Mouse (Mus musculus) heart, postnatal 0 days (tissue): Measurements from ENCODE around the gene Trim67. TPM values are rescaled to one million over a fixed set of nuclear protein-coding genes. Genes with fewer than 3 reads are reported as not detected.

Experiments used
- ATAC-seq: fragments of 200-750 bp; cut with Nextera tagmentation; 2 replicates; pipeline ENCODE4 v1.8.0; 2017; ENCODE audit warnings: low read depth, moderate number of reproducible peaks, moderate library complexity; ENCODE audit not compliant: insufficient read depth
- DNase-seq: peaks from one replicate; pipeline ENCODE4 v3.0.0-alpha.2; 2016; ENCODE audit warnings: low spot score
- H3K27ac ChIP-seq: fragments of 300-500 bp; sonication (generic); 2 replicates; pipeline ENCODE4 v1.5.1; 2014; ENCODE audit warnings: low read depth, mild to moderate bottlenecking
- H3K27me3 ChIP-seq: fragments of 300-500 bp; sonication (generic); 2 replicates; pipeline ENCODE4 v1.6.1; 2014; ENCODE audit warnings: low read length, mixed read lengths; ENCODE audit not compliant: control insufficient read depth, insufficient read depth
- H3K36me3 ChIP-seq: fragments of 300-500 bp; sonication (generic); replicated peaks from 2 replicates; pipeline ENCODE4 v1.6.1; 2014; ENCODE audit warnings: low read length, mixed read lengths; ENCODE audit not compliant: control insufficient read depth, insufficient read depth
- H3K4me1 ChIP-seq: fragments of 300-500 bp; sonication (generic); 2 replicates; pipeline ENCODE4 v1.6.1; 2014; ENCODE audit warnings: antibody characterized with exemption; ENCODE audit not compliant: control insufficient read depth, insufficient read depth
- H3K4me2 ChIP-seq: fragments of 300-500 bp; sonication (generic); 2 replicates; pipeline ENCODE4 v1.6.1; 2014; ENCODE audit warnings: low read depth, mild to moderate bottlenecking, low read length, moderate library complexity
- H3K4me3 ChIP-seq: fragments of 300-500 bp; sonication (generic); 2 replicates; pipeline ENCODE4 v1.5.1; 2014; ENCODE audit warnings: low read depth, low read length
- H3K9ac ChIP-seq: fragments of 300-500 bp; sonication (generic); replicated peaks from 2 replicates; pipeline ENCODE4 v1.6.1; 2014; ENCODE audit warnings: low read depth, low read length, mixed read lengths
- H3K9me3 ChIP-seq: fragments of 300-500 bp; sonication (generic); replicated peaks from 2 replicates; pipeline ENCODE4 v1.6.1; 2016; ENCODE audit warnings: low read length; ENCODE audit not compliant: control insufficient read depth
- CTCF ChIP-seq: IDR thresholded peaks from 2 replicates; pipeline ENCODE4 v1.5.1; 2016; ENCODE audit warnings: antibody characterized with exemption, control low read depth, low read depth
- EP300 ChIP-seq: IDR thresholded peaks from 2 replicates; pipeline ENCODE4 v1.6.1; 2016; ENCODE audit warnings: antibody characterized with exemption, low read depth
- WGBS: fragments of 180-500 bp; shearing (Covaris S2); extraction: QIAGEN DNeasy Blood & Tissue Kit; methylation state at CpG from one replicate; pipeline ENCODE4 v1.1.7; 2014; 5-methylcytosine and 5-hydroxymethylcytosine counted together
- polyA plus RNA-seq: library from polyadenylated mRNA; unstranded; fragments of >200 nt; fragmentation: Nextera tagmentation; extraction: Ambion mirVana; gene quantifications from 2 replicates; pipeline ENCODE4 v1.2.1, GENCODE M21; 2015
- total RNA-seq: library from RNA; depleted of rRNA; stranded (reverse); fragments of >200 nt; gene quantifications from 2 replicates; pipeline ENCODE4 v1.2.3, GENCODE M21; 2014; ENCODE audit warnings: low replicate concordance

Gene Trim67
- total and polyA plus RNA-seq, 2 experiments from 2014 or later, result 0.07 to 0.08 TPM

GRCm38 (mm10) chr8:124754101-124754791 is 38.6 kb upstream of the Trim67 start:
- Histone ChIP-seq H3K4me3 (no peak overlapping the region), H3K27me3 (peaks cover 35% of the 10 kb centered on the region), H3K9me3 (no peaks in the 10 kb centered on the region), H3K4me2 (no peak overlapping the region), H3K4me1 (no peaks in the 10 kb centered on the region), H3K27ac (no peak overlapping the region), H3K9ac (no peak overlapping the region), H3K36me3 (no peaks in the 10 kb centered on the region)
- ATAC-seq, result no peak
- no peak for DNase-seq
- 27% methylated on average over 11 of the region's 11 CpGs for WGBS
- TF ChIP-seq EP300 (no peak), CTCF (no peak)

GRCm38 (mm10) chr8:124754792-124755190 is 38.1 kb upstream of the Trim67 start:
- DNase-seq, result no peak
- Histone ChIP-seq H3K4me1 (no peaks in the 10 kb centered on the region), H3K4me3 (no peak overlapping the region), H3K27me3 (peaks cover 35% of the 10 kb centered on the region), H3K9ac (no peak overlapping the region), H3K4me2 (no peak overlapping the region), H3K36me3 (no peaks in the 10 kb centered on the region), H3K9me3 (no peaks in the 10 kb centered on the region), H3K27ac (no peak overlapping the region)
- no peak for TF ChIP-seq CTCF
- no peak for TF ChIP-seq EP300
- no peak for ATAC-seq
- 49% methylated on average over 4 of the region's 4 CpGs for WGBS

- Histone ChIP-seq H3K36me3 (no peaks in the 10 kb centered on the region), H3K4me2 (no peak overlapping the region), H3K9me3 (no peaks in the 10 kb centered on the region), H3K4me1 (no peaks in the 10 kb centered on the region), H3K27ac (no peak overlapping the region), H3K4me3 (no peak overlapping the region), H3K9ac (no peak overlapping the region), H3K27me3 (peaks cover 28% of the 10 kb centered on the region)
- ATAC-seq, result no peak
- DNase-seq, result no peak
- WGBS, result 87% methylated on average over 8 of the region's 8 CpGs
- TF ChIP-seq EP300 (no peak), CTCF (no peak)
These were observed 37.4 kb upstream of the Trim67 start for GRCm38 (mm10) chr8:124755481-124755880.

GRCm38 (mm10) chr8:124756153-124756552 is 36.7 kb upstream of the Trim67 start:
- no peak for DNase-seq
- Histone ChIP-seq H3K4me1 (no peaks in the 10 kb centered on the region), H3K4me2 (no peak overlapping the region), H3K27me3 (peaks cover 21% of the 10 kb centered on the region), H3K36me3 (no peaks in the 10 kb centered on the region), H3K9me3 (no peaks in the 10 kb centered on the region), H3K27ac (no peak overlapping the region), H3K9ac (no peak overlapping the region), H3K4me3 (no peak overlapping the region)
- 61% methylated on average over 2 of the region's 2 CpGs for WGBS
- no peak for ATAC-seq
- TF ChIP-seq CTCF, result no peak
- no peak for TF ChIP-seq EP300

GRCm38 (mm10) chr8:124756601-124757000 is 36.3 kb upstream of the Trim67 start:
- H3K9ac ChIP-seq, result no peak overlapping the region

GRCm38 (mm10) chr8:124758544-124758943 is 34.3 kb upstream of the Trim67 start:
- DNase-seq, result no peak
- 38% methylated on average over 3 of the region's 3 CpGs for WGBS

More at GRCm38 (mm10) chr8:124756601-124757000, 36.3 kb upstream of the Trim67 start:
- Histone ChIP-seq H3K9me3 (no peaks in the 10 kb centered on the region), H3K27me3 (peaks cover 17% of the 10 kb centered on the region), H3K27ac (no peak overlapping the region), H3K36me3 (no peaks in the 10 kb centered on the region), H3K4me3 (no peak overlapping the region), H3K4me1 (no peaks in the 10 kb centered on the region), H3K4me2 (no peak overlapping the region)
- ATAC-seq (no peak), DNase-seq (no peak)
- 68% methylated on average over 5 of the region's 5 CpGs for WGBS
- no peak for TF ChIP-seq EP300

More at GRCm38 (mm10) chr8:124758544-124758943, 34.3 kb upstream of the Trim67 start:
- Histone ChIP-seq H3K4me3 (no peak overlapping the region), H3K4me1 (no peaks in the 10 kb centered on the region), H3K9me3 (no peaks in the 10 kb centered on the region), H3K27me3 (no peaks in the 10 kb centered on the region), H3K9ac (no peak overlapping the region), H3K36me3 (no peaks in the 10 kb centered on the region), H3K4me2 (no peak overlapping the region), H3K27ac (no peak overlapping the region)
- TF ChIP-seq CTCF (peak; percentile 44), EP300 (no peak)
- ATAC-seq, result no peak
